Mouse (Mus musculus) heart, embryonic 10.5 days (tissue): ENCODE measurements at regions not wholly inside any gene's neighbourhood (a gene's known extent, or its start where the extent isn't known, plus 50 kb on each side); places are given as distances from the start of the nearest gene placed in this dataset.

Experiments
- DNase-seq: peaks from one replicate; pipeline ENCODE4 v3.0.0-alpha.2; 2017; ENCODE audit warnings: low spot score
- H3K27ac ChIP-seq: fragments of 300-500 bp; sonication (generic); 2 replicates; pipeline ENCODE4 v1.5.1; 2016; ENCODE audit warnings: mild to moderate bottlenecking
- H3K27me3 ChIP-seq: fragments of 300-500 bp; sonication (generic); 2 replicates; pipeline ENCODE4 v1.6.1; 2016; ENCODE audit warnings: mild to moderate bottlenecking; ENCODE audit not compliant: poor library complexity, insufficient read depth, severe bottlenecking
- H3K36me3 ChIP-seq: fragments of 300-500 bp; sonication (generic); 2 replicates; pipeline ENCODE4 v1.6.1; 2016; ENCODE audit warnings: mild to moderate bottlenecking, moderate library complexity
- H3K4me1 ChIP-seq: fragments of 300-500 bp; sonication (generic); 2 replicates; pipeline ENCODE4 v1.6.1; 2016; ENCODE audit warnings: mild to moderate bottlenecking
- H3K4me3 ChIP-seq: fragments of 300-500 bp; sonication (generic); 2 replicates; pipeline ENCODE4 v1.5.1; 2016; ENCODE audit warnings: mild to moderate bottlenecking, moderate library complexity
- H3K9me3 ChIP-seq: fragments of 300-500 bp; sonication (generic); 2 replicates; pipeline ENCODE4 v1.6.1; 2016; ENCODE audit warnings: mild to moderate bottlenecking, moderate library complexity
- WGBS: fragments of 180-500 bp; shearing (Covaris S2); methylation state at CpG from one replicate; pipeline ENCODE4 v1.1.7; 2016; 5-methylcytosine and 5-hydroxymethylcytosine counted together

- no peak overlapping the region for H3K4me3 ChIP-seq
- no peaks in the 10 kb centered on the region for H3K9me3 ChIP-seq
- H3K27me3 ChIP-seq = peaks cover 6% of the 10 kb centered on the region; the same call in 1 of the 2 replicates
- no peaks in the 10 kb centered on the region for H3K36me3 ChIP-seq
- H3K27ac ChIP-seq = no peak overlapping the region
- no peak for DNase-seq
- peaks cover 35% of the 10 kb centered on the region for H3K4me1 ChIP-seq
- WGBS = 55% methylated on average over 13 of the region's 13 CpGs
These were observed 387.1 kb upstream of the Myt1l start for GRCm38 (mm10) chr12:29141132-29141531.

GRCm38 (mm10) chr12:29141855-29142254 is 386.3 kb upstream of the Myt1l start:
- peaks cover 30% of the 10 kb centered on the region for H3K4me1 ChIP-seq
- H3K9me3 ChIP-seq = no peaks in the 10 kb centered on the region
- no peak for DNase-seq
- no peak overlapping the region for H3K27ac ChIP-seq
- 82% methylated on average over 8 of the region's 8 CpGs for WGBS
- H3K36me3 ChIP-seq = no peaks in the 10 kb centered on the region
- peaks cover 6% of the 10 kb centered on the region; the same call in 1 of the 2 replicates for H3K27me3 ChIP-seq
- H3K4me3 ChIP-seq = no peak overlapping the region

GRCm38 (mm10) chr12:29143297-29143696 is 384.9 kb upstream of the Myt1l start:
- no peaks in the 10 kb centered on the region for H3K36me3 ChIP-seq
- no peak overlapping the region for H3K27ac ChIP-seq
- peaks cover 21% of the 10 kb centered on the region for H3K4me1 ChIP-seq
- H3K9me3 ChIP-seq = no peaks in the 10 kb centered on the region
- WGBS = 57% methylated on average over 8 of the region's 8 CpGs
- H3K27me3 ChIP-seq = peaks cover 6% of the 10 kb centered on the region; the same call in 1 of the 2 replicates
- DNase-seq = no peak
- no peak overlapping the region for H3K4me3 ChIP-seq

- Histone ChIP-seq H3K4me3 (no peak overlapping the region), H3K4me1 (0 out of 2 replicates have a peak, but pooled peaks cover 4% of the 10 kb centered on the region), H3K27me3 (no peaks in the 10 kb centered on the region), H3K27ac (no peak overlapping the region), H3K36me3 (no peaks in the 10 kb centered on the region), H3K9me3 (no peaks in the 10 kb centered on the region)
- DNase-seq = no peak
- 85% methylated on average over 1 of the region's 1 CpGs for WGBS
These were observed 367.3 kb upstream of the Myt1l start for GRCm38 (mm10) chr12:29160920-29161319.

- DNase-seq = no peak
These were observed 366.6 kb upstream of the Myt1l start for GRCm38 (mm10) chr12:29161546-29161945.

GRCm38 (mm10) chr12:29164701-29165100 is 363.5 kb upstream of the Myt1l start:
- H3K4me1 ChIP-seq = 0 out of 2 replicates have a peak, but pooled peaks cover 4% of the 10 kb centered on the region
- H3K27ac ChIP-seq = no peak overlapping the region
- H3K4me3 ChIP-seq = no peak overlapping the region
- no peak for DNase-seq
- H3K9me3 ChIP-seq = no peaks in the 10 kb centered on the region
- no peaks in the 10 kb centered on the region for H3K36me3 ChIP-seq
- 75% methylated on average over 2 of the region's 2 CpGs for WGBS
- H3K27me3 ChIP-seq = no peaks in the 10 kb centered on the region

More at GRCm38 (mm10) chr12:29161546-29161945, 366.6 kb upstream of the Myt1l start:
- Histone ChIP-seq H3K4me1 (0 out of 2 replicates have a peak, but pooled peaks cover 4% of the 10 kb centered on the region), H3K9me3 (no peaks in the 10 kb centered on the region), H3K27ac (no peak overlapping the region), H3K36me3 (no peaks in the 10 kb centered on the region), H3K4me3 (no peak overlapping the region), H3K27me3 (no peaks in the 10 kb centered on the region)
- 20% methylated on average over 2 of the region's 2 CpGs for WGBS

GRCm38 (mm10) chr12:29166316-29166715 is 361.9 kb upstream of the Myt1l start:
- H3K27ac ChIP-seq = no peak overlapping the region
- 55% methylated on average over 2 of the region's 2 CpGs for WGBS
- no peaks in the 10 kb centered on the region for H3K4me1 ChIP-seq
- H3K36me3 ChIP-seq = no peaks in the 10 kb centered on the region
- no peaks in the 10 kb centered on the region for H3K9me3 ChIP-seq
- DNase-seq = no peak
- no peak overlapping the region for H3K4me3 ChIP-seq
- no peaks in the 10 kb centered on the region for H3K27me3 ChIP-seq

- H3K36me3 ChIP-seq = no peaks in the 10 kb centered on the region
- no peaks in the 10 kb centered on the region for H3K9me3 ChIP-seq
- H3K27me3 ChIP-seq = no peaks in the 10 kb centered on the region
- DNase-seq = no peak
- H3K27ac ChIP-seq = no peak overlapping the region
- H3K4me1 ChIP-seq = no peaks in the 10 kb centered on the region
- 72% methylated on average over 6 of the region's 6 CpGs for WGBS
- no peak overlapping the region for H3K4me3 ChIP-seq
These were observed 360.3 kb upstream of the Myt1l start for GRCm38 (mm10) chr12:29167922-29168321.

GRCm38 (mm10) chr12:29175698-29176440 is 352.3 kb upstream of the Myt1l start:
- 0 out of 2 replicates have a peak, but pooled peaks cover 10% of the 10 kb centered on the region for H3K4me1 ChIP-seq
- no peak overlapping the region for H3K4me3 ChIP-seq
- 71% methylated on average over 10 of the region's 10 CpGs for WGBS

GRCm38 (mm10) chr12:29177145-29177544 is 351.0 kb upstream of the Myt1l start:
- no peak for DNase-seq
- no peak overlapping the region for H3K4me3 ChIP-seq
- no peaks in the 10 kb centered on the region for H3K27me3 ChIP-seq
- 0 out of 2 replicates have a peak, but pooled peaks cover 10% of the 10 kb centered on the region for H3K4me1 ChIP-seq
- H3K36me3 ChIP-seq = no peaks in the 10 kb centered on the region
- H3K27ac ChIP-seq = no peak overlapping the region
- WGBS = 89% methylated on average over 12 of the region's 12 CpGs
- no peaks in the 10 kb centered on the region for H3K9me3 ChIP-seq

More at GRCm38 (mm10) chr12:29175698-29176440, 352.3 kb upstream of the Myt1l start:
- no peak for DNase-seq
- no peak overlapping the region for H3K27ac ChIP-seq
- no peaks in the 10 kb centered on the region for H3K27me3 ChIP-seq
- H3K36me3 ChIP-seq = no peaks in the 10 kb centered on the region
- no peaks in the 10 kb centered on the region for H3K9me3 ChIP-seq

GRCm38 (mm10) chr12:29178168-29178895 is 349.9 kb upstream of the Myt1l start:
- no peak for DNase-seq
- H3K36me3 ChIP-seq = no peaks in the 10 kb centered on the region
- 53% methylated on average over 14 of the region's 14 CpGs for WGBS

GRCm38 (mm10) chr12:29179405-29179804 is 348.8 kb upstream of the Myt1l start:
- Histone ChIP-seq H3K4me3 (no peak overlapping the region), H3K9me3 (no peaks in the 10 kb centered on the region), H3K4me1 (0 out of 2 replicates have a peak, but pooled peaks cover 10% of the 10 kb centered on the region), H3K27me3 (no peaks in the 10 kb centered on the region), H3K27ac (no peak overlapping the region), H3K36me3 (no peaks in the 10 kb centered on the region)
- WGBS = 70% methylated on average over 2 of the region's 2 CpGs
- DNase-seq = no peak

More at GRCm38 (mm10) chr12:29178168-29178895, 349.9 kb upstream of the Myt1l start:
- Histone ChIP-seq H3K9me3 (no peaks in the 10 kb centered on the region), H3K27ac (no peak overlapping the region), H3K4me1 (0 out of 2 replicates have a peak, but pooled peaks cover 10% of the 10 kb centered on the region), H3K27me3 (no peaks in the 10 kb centered on the region), H3K4me3 (no peak overlapping the region)

- no peak overlapping the region for H3K4me3 ChIP-seq
- H3K36me3 ChIP-seq = no peaks in the 10 kb centered on the region
- 85% methylated on average over 1 of the region's 1 CpGs for WGBS
- no peaks in the 10 kb centered on the region for H3K27me3 ChIP-seq
- H3K27ac ChIP-seq = no peak overlapping the region
- H3K9me3 ChIP-seq = no peaks in the 10 kb centered on the region
- H3K4me1 ChIP-seq = 0 out of 2 replicates have a peak, but pooled peaks cover 10% of the 10 kb centered on the region
- no peak for DNase-seq
These were observed 347.6 kb upstream of the Myt1l start for GRCm38 (mm10) chr12:29180576-29180975.
